Comparison of ENCODE assay signal across 8 mouse cellular contexts in the genomic region with DNA sequence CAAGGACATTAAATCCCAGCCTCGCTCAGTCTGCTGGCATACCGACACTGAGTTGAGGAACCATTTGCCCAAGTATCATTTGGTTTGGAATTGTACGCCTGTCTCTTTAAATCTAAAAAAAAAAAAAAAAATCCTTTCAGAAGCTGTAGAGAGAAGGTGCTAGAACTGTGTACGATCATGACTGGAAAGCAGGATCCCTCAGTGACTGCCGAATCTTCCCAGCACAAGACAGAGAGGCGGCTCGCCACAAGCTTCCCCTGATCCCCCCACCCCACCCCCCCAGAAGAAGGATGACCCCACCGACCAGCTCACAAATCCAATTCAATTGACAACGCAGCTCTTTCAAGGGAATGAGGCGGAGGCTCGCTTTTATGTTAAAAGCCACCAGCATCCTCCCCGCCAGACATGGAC. TPM values are rescaled to one million over a fixed set of nuclear protein-coding genes. Genes with fewer than 3 reads are reported as not detected.
DNase-seq lines count a peak whose midpoint lies in the region; ATAC-seq and TF ChIP-seq lines count a peak whose summit lies in the region.

No protein-coding gene starts in this region.

- peak overlapping the region; percentile 98 for H3K27ac ChIP-seq in left cerebral cortex, adult 2 months
- H3K27ac ChIP-seq in heart, embryonic 15.5 days, result peak overlapping the region; percentile 45; the same call in 1 of the 2 replicates
- no peak overlapping the region for H3K27ac ChIP-seq in liver, embryonic 13.5 days

- peak overlapping the region; percentile 62 for H3K4me3 ChIP-seq in left cerebral cortex, adult 2 months
- peak overlapping the region; percentile 52 for H3K4me3 ChIP-seq in heart, embryonic 15.5 days
- H3K4me3 ChIP-seq in liver, embryonic 13.5 days (replicated peaks), result no peak overlapping the region

- no peaks in the 10 kb centered on the region for H3K9me3 ChIP-seq in heart, embryonic 15.5 days (replicated peaks)
- no peaks in the 10 kb centered on the region for H3K9me3 ChIP-seq in liver, embryonic 13.5 days (replicated peaks)

- WGBS in heart, embryonic 15.5 days, result 12% methylated on average over 12 of the region's 12 CpGs
- WGBS in liver, embryonic 13.5 days (ENCODE audit: insufficient replicate concordance), result 64% methylated on average over 12 of the region's 12 CpGs

- peak; percentile 25 to 35 for DNase-seq in left cerebral cortex, adult 2 months (ENCODE audit: extremely low spot score in 1 of 2, low spot score in 2 of 2)
- no peak for DNase-seq in left cerebral cortex, adult 11 months (ENCODE audit: low spot score)
- DNase-seq in cerebellum, postnatal 10 days, result peak; percentile 52 to 62
- DNase-seq in liver, embryonic 13.5 days, result no peak
- no peak for DNase-seq in MN1 (ENCODE audit: low spot score)
- DNase-seq in spleen, adult 12 weeks (ENCODE audit: low spot score), result no peak
- DNase-seq in spleen, adult 18-20 months, result no peak

- H3K9ac ChIP-seq in heart, embryonic 15.5 days, result peak overlapping the region; percentile 58
- no peak overlapping the region for H3K9ac ChIP-seq in liver, embryonic 13.5 days

- TF ChIP-seq CTCF in left cerebral cortex, adult 2 months (IDR thresholded peaks at IDR 0.05), result no peak

- H3K36me3 ChIP-seq in heart, embryonic 15.5 days, result no peaks in the 10 kb centered on the region
- H3K36me3 ChIP-seq in liver, embryonic 13.5 days, result peaks cover 79% of the 10 kb centered on the region

- H3K4me2 ChIP-seq in heart, embryonic 15.5 days, result peak overlapping the region; percentile 79
- H3K4me2 ChIP-seq in liver, embryonic 13.5 days, result peak overlapping the region; percentile 32; the same call in 1 of the 2 replicates

- H3K4me1 ChIP-seq in heart, embryonic 15.5 days (replicated peaks), result peaks cover 17% of the 10 kb centered on the region
- peaks cover 5% of the 10 kb centered on the region; the same call in 1 of the 2 replicates for H3K4me1 ChIP-seq in liver, embryonic 13.5 days (replicated peaks)

- no peaks in the 10 kb centered on the region for H3K27me3 ChIP-seq in heart, embryonic 15.5 days
- H3K27me3 ChIP-seq in liver, embryonic 13.5 days, result no peaks in the 10 kb centered on the region

- ATAC-seq in heart, embryonic 15.5 days (replicated peaks; ENCODE audit: insufficient number of reproducible peaks, insufficient read depth, low FRiP score, low read depth), result no peak; the same call in 1 of the 2 replicates
- no peak for ATAC-seq in liver, embryonic 13.5 days (ENCODE audit: low read depth)

- intact Hi-C loops in left cerebral cortex, adult 2 months (cut with DNase I), result loop anchor here (1.0 to 5.0 kb wide), 3 partner anchors 47 to 120 kb away; partner anchors contain the start of genes Pebp1, Taok3 and Wsb2

RNA-seq across cellular contexts. Expression of gene Pebp1, which starts 47.1 kb away (rescaled TPM):
- total RNA-seq in left cerebral cortex, adult 2 months (2021), result 100 to 1,000 TPM; 647 to 672 TPM
- 543 and 632 TPM in 2 replicates for polyA plus RNA-seq in heart, embryonic 15.5 days (2015; fragmentation: Nextera tagmentation; extraction: Ambion mirVana)
- polyA plus RNA-seq in liver, embryonic 13.5 days (2015; fragmentation: Nextera tagmentation; extraction: Ambion mirVana), result 275 and 276 TPM in 2 replicates

Comparison
In these comparisons a context has a peak if more than half of its experiments do, and no peak if none do; other contexts are left out.
1. DNase-seq: peak in left cerebral cortex, adult 2 months (2 of 2) and cerebellum, postnatal 10 days (2 of 2); none in left cerebral cortex, adult 11 months (single experiment), liver, embryonic 13.5 days (single experiment), MN1 (single experiment), spleen, adult 12 weeks (single experiment) and spleen, adult 18-20 months (0 of 2).